Mouse (Mus musculus) brain, embryonic 14.5 days (tissue): ENCODE measurements around the gene Pdik1l. TPM values are rescaled to one million over a fixed set of nuclear protein-coding genes. Genes with fewer than 3 reads are reported as not detected.
"Not testable (repeated sequence)": the region's sequence is repeated elsewhere in the genome, so short reads cannot be mapped to it uniquely, and the experiment has no call there.

Experiments used
- DNase-seq: peaks from one replicate; pipeline ENCODE4 v3.0.0-alpha.2; 2011; ENCODE audit warnings: low read depth
- CTCF ChIP-seq: fragments of 200-500 bp; IDR thresholded peaks from 2 replicates; pipeline ENCODE4 v1.5.1; 2012; ENCODE audit warnings: inconsistent platforms, mild to moderate bottlenecking, moderate library complexity, borderline replicate concordance; ENCODE audit not compliant: insufficient read depth, insufficient read length; ENCODE audit errors: extremely low read depth
- POLR2A ChIP-seq: fragments of 200-500 bp; IDR thresholded peaks from 2 replicates; pipeline ENCODE4 v1.6.1; 2012; ENCODE audit warnings: mild to moderate bottlenecking, inconsistent platforms, borderline replicate concordance; ENCODE audit not compliant: poor library complexity, insufficient read depth, insufficient read length, severe bottlenecking; ENCODE audit errors: extremely low read depth
- polyA plus RNA-seq: library from polyadenylated mRNA; depleted of rRNA; stranded (reverse); fragments of >200 nt; gene quantifications from 2 replicates; pipeline ENCODE4 v1.2.3, GENCODE M21; 2012

Pdik1l gene
- polyA plus RNA-seq, 1 experiment = 20.7 TPM

- no peak for DNase-seq
- TF ChIP-seq CTCF (no peak), POLR2A (no peak)
Measured at GRCm38 (mm10) chr4:134284942-134285341, 2.8 kb downstream of the Pdik1l start.

GRCm38 (mm10) chr4:134273417-134274345, 14.0 kb downstream of the Pdik1l start:
- no peak for DNase-seq

GRCm38 (mm10) chr4:134272731-134273416, 14.8 kb downstream of the Pdik1l start:
- DNase-seq = no peak
- TF ChIP-seq CTCF = no peak
- TF ChIP-seq POLR2A = no peak

More at GRCm38 (mm10) chr4:134273417-134274345, 14.0 kb downstream of the Pdik1l start:
- TF ChIP-seq POLR2A (no peak), CTCF (no peak)

GRCm38 (mm10) chr4:134271979-134272378, 15.7 kb downstream of the Pdik1l start:
- TF ChIP-seq POLR2A = no peak
- TF ChIP-seq CTCF = no peak

GRCm38 (mm10) chr4:134269622-134270021, 18.1 kb downstream of the Pdik1l start:
- not testable (repeated sequence) for DNase-seq

More at GRCm38 (mm10) chr4:134271979-134272378, 15.7 kb downstream of the Pdik1l start:
- DNase-seq = no peak

- no peak for DNase-seq
- TF ChIP-seq POLR2A = no peak
- no peak for TF ChIP-seq CTCF
Measured at GRCm38 (mm10) chr4:134268102-134268655, 19.5 kb downstream of the Pdik1l start.

- no peak for DNase-seq
- TF ChIP-seq POLR2A = no peak
- no peak for TF ChIP-seq CTCF
Measured at GRCm38 (mm10) chr4:134265860-134266585, 21.7 kb downstream of the Pdik1l start.

GRCm38 (mm10) chr4:134263191-134263590, 24.5 kb downstream of the Pdik1l start:
- TF ChIP-seq POLR2A (no peak), CTCF (peak; percentile 67)
- DNase-seq = peak; percentile 37

GRCm38 (mm10) chr4:134258354-134258753, 29.3 kb downstream of the Pdik1l start:
- no peak for DNase-seq
- TF ChIP-seq CTCF = no peak
- TF ChIP-seq POLR2A = no peak

- DNase-seq = no peak
- TF ChIP-seq CTCF (no peak), POLR2A (no peak)
Measured at GRCm38 (mm10) chr4:134257198-134258009, 30.3 kb downstream of the Pdik1l start.
